Mouse (Mus musculus): ENCODE data around the gene Sec1. TPM values are rescaled to one million over a fixed set of nuclear protein-coding genes. Genes with fewer than 3 reads are reported as not detected.
A peak's percentile ranks its signal among the peaks of the same experiment; 100 is the strongest.

Sec1 gene
- polyA plus RNA-seq, 1 experiment, result 0.68 TPM

GRCm38 (mm10) chr7:45705873-45706281 is 11.7 kb upstream of the Sec1 start:
- Histone ChIP-seq H3K4me1 (ENCODE audit: control insufficient read depth, insufficient read depth, insufficient read length) (peaks cover 23% of the 10 kb centered on the region), H3K4me3 (ENCODE audit: extremely low read depth, insufficient read depth, insufficient read length) (peak overlapping the region; percentile 71), H3K27ac (ENCODE audit: insufficient read depth, low read length) (peak overlapping the region; percentile 84), H3K27me3 (ENCODE audit: control insufficient read depth, insufficient read depth, low read length) (no peaks in the 10 kb centered on the region), H3K36me3 (ENCODE audit: control insufficient read depth, insufficient read depth, low read length) (peaks cover 6% of the 10 kb centered on the region)
- under 1% methylated on average over 7 of the region's 7 CpGs for WGBS
- TF ChIP-seq POLR2A (IDR thresholded peaks at IDR 0.05; ENCODE audit: low read depth, low read length) (no peak), CTCF (IDR thresholded peaks at IDR 0.05; ENCODE audit: extremely low read depth, insufficient read depth, insufficient read length, insufficient replicate concordance) (no peak)
- no peak for DNase-seq (ENCODE audit: low read depth in 1 of 2, low spot score in 2 of 2)

GRCm38 (mm10) chr7:45705443-45705864 is 11.3 kb upstream of the Sec1 start:
- Histone ChIP-seq H3K36me3 (ENCODE audit: control insufficient read depth, insufficient read depth, low read length) (peaks cover 3% of the 10 kb centered on the region), H3K4me3 (ENCODE audit: extremely low read depth, insufficient read depth, insufficient read length) (peak overlapping the region; percentile 71), H3K27ac (ENCODE audit: insufficient read depth, low read length) (peak overlapping the region; percentile 84), H3K27me3 (ENCODE audit: control insufficient read depth, insufficient read depth, low read length) (0 out of 2 replicates have a peak, but pooled peaks cover under 1% of the 10 kb centered on the region), H3K4me1 (ENCODE audit: control insufficient read depth, insufficient read depth, insufficient read length) (peaks cover 25% of the 10 kb centered on the region)
- WGBS, result under 1% methylated on average over 21 of the region's 21 CpGs
- TF ChIP-seq CTCF (IDR thresholded peaks at IDR 0.05; ENCODE audit: extremely low read depth, insufficient read depth, insufficient read length, insufficient replicate concordance) (no peak), POLR2A (IDR thresholded peaks at IDR 0.05; ENCODE audit: low read depth, low read length) (no peak)
- DNase-seq (ENCODE audit: low read depth in 1 of 2, low spot score in 2 of 2), result no peak

GRCm38 (mm10) chr7:45704730-45705442 is 10.7 kb upstream of the Sec1 start, which contains the start of gene Dbp:
Gene Dbp (plus strand): TSS chr7:45705088.
- under 1% methylated on average over 36 of the region's 36 CpGs for WGBS
- Histone ChIP-seq H3K27ac (ENCODE audit: insufficient read depth, low read length) (peak within 1 kb of the TSS; percentile 84), H3K36me3 (ENCODE audit: control insufficient read depth, insufficient read depth, low read length) (peaks cover under 1% of the 10 kb centered on the region; the same call in 1 of the 2 replicates), H3K27me3 (ENCODE audit: control insufficient read depth, insufficient read depth, low read length) (peaks cover 6% of the 10 kb centered on the region), H3K4me1 (ENCODE audit: control insufficient read depth, insufficient read depth, insufficient read length) (peaks cover 31% of the 10 kb centered on the region), H3K4me3 (ENCODE audit: extremely low read depth, insufficient read depth, insufficient read length) (peak within 1 kb of the TSS; percentile 71)
- DNase-seq (ENCODE audit: low read depth in 1 of 2, low spot score in 2 of 2), result peak; percentile 99
- TF ChIP-seq CTCF (IDR thresholded peaks at IDR 0.05; ENCODE audit: extremely low read depth, insufficient read depth, insufficient read length, insufficient replicate concordance), result no peak
- TF ChIP-seq POLR2A (IDR thresholded peaks at IDR 0.05; ENCODE audit: low read depth, low read length), result peak; percentile 29; the same call in 1 of the 2 replicates

GRCm38 (mm10) chr7:45704046-45704559 is 9.9 kb upstream of the Sec1 start:
- TF ChIP-seq CTCF (IDR thresholded peaks at IDR 0.05; ENCODE audit: extremely low read depth, insufficient read depth, insufficient read length, insufficient replicate concordance), result no peak
- no peak; the same call in 1 of the 2 replicates for TF ChIP-seq POLR2A (IDR thresholded peaks at IDR 0.05; ENCODE audit: low read depth, low read length)
- under 1% methylated on average over 13 of the region's 13 CpGs for WGBS
- H3K27ac ChIP-seq (ENCODE audit: insufficient read depth, low read length), result peak overlapping the region; percentile 83
- H3K4me3 ChIP-seq (ENCODE audit: extremely low read depth, insufficient read depth, insufficient read length), result peak overlapping the region; percentile 57
- no peaks in the 10 kb centered on the region for H3K36me3 ChIP-seq (ENCODE audit: control insufficient read depth, insufficient read depth, low read length)
- peaks cover 31% of the 10 kb centered on the region for H3K4me1 ChIP-seq (ENCODE audit: control insufficient read depth, insufficient read depth, insufficient read length)
- DNase-seq (ENCODE audit: low read depth in 1 of 2, low spot score in 2 of 2), result no peak
- peaks cover 11% of the 10 kb centered on the region for H3K27me3 ChIP-seq (ENCODE audit: control insufficient read depth, insufficient read depth, low read length)

GRCm38 (mm10) chr7:45703521-45704033 is 9.4 kb upstream of the Sec1 start:
- H3K27ac ChIP-seq (ENCODE audit: insufficient read depth, low read length), result peak overlapping the region; percentile 83
- no peaks in the 10 kb centered on the region for H3K36me3 ChIP-seq (ENCODE audit: control insufficient read depth, insufficient read depth, low read length)
- TF ChIP-seq POLR2A (IDR thresholded peaks at IDR 0.05; ENCODE audit: low read depth, low read length), result no peak
- TF ChIP-seq CTCF (IDR thresholded peaks at IDR 0.05; ENCODE audit: extremely low read depth, insufficient read depth, insufficient read length, insufficient replicate concordance), result no peak
- H3K4me3 ChIP-seq (ENCODE audit: extremely low read depth, insufficient read depth, insufficient read length), result 0 out of 2 replicates have a peak overlapping the region, but pooled peaks have one; percentile 57
- H3K27me3 ChIP-seq (ENCODE audit: control insufficient read depth, insufficient read depth, low read length), result peaks cover 11% of the 10 kb centered on the region
- H3K4me1 ChIP-seq (ENCODE audit: control insufficient read depth, insufficient read depth, insufficient read length), result peaks cover 26% of the 10 kb centered on the region
- no peak for DNase-seq (ENCODE audit: low read depth in 1 of 2, low spot score in 2 of 2)
- WGBS, result 55% methylated on average over 12 of the region's 12 CpGs

GRCm38 (mm10) chr7:45702809-45703520 is 8.8 kb upstream of the Sec1 start:
- Histone ChIP-seq H3K4me1 (ENCODE audit: control insufficient read depth, insufficient read depth, insufficient read length) (peaks cover 20% of the 10 kb centered on the region), H3K27ac (ENCODE audit: insufficient read depth, low read length) (no peak overlapping the region), H3K4me3 (ENCODE audit: extremely low read depth, insufficient read depth, insufficient read length) (no peak overlapping the region), H3K27me3 (ENCODE audit: control insufficient read depth, insufficient read depth, low read length) (peaks cover 11% of the 10 kb centered on the region), H3K36me3 (ENCODE audit: control insufficient read depth, insufficient read depth, low read length) (no peaks in the 10 kb centered on the region)
- no peak for DNase-seq (ENCODE audit: low read depth in 1 of 2, low spot score in 2 of 2)
- no peak for TF ChIP-seq POLR2A (IDR thresholded peaks at IDR 0.05; ENCODE audit: low read depth, low read length)
- no peak for TF ChIP-seq CTCF (IDR thresholded peaks at IDR 0.05; ENCODE audit: extremely low read depth, insufficient read depth, insufficient read length, insufficient replicate concordance)
- WGBS, result 90% methylated on average over 17 of the region's 17 CpGs
